Mouse (Mus musculus): ENCODE measurements at regions not wholly inside any gene's neighbourhood (a gene's known extent, or its start where the extent isn't known, plus 50 kb on each side); places are given as distances from the start of the nearest gene placed in this dataset.

DNA sequence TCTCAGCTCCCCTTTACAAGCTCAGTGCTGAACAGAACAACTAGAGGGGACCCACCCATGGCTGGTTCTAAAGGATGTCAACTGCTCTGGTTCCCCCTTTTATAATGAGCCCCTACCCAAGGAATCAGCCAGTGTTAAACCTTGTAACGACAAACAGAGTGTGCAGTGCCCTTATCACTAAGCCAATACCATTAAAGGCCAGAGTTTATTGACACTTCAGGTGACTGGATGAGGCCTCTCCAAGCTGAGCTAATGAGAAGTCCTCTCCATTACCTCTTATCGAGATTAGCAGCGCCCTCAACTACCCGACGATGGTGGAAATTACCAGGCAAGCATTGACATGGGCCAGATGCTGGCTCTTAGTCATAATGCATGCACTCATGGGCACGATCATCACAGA, 570.8 kb downstream of the Gm826 start:
- TF ChIP-seq CTCF (IDR thresholded peaks at IDR 0.05; ENCODE audit: control insufficient read depth, insufficient read depth, insufficient read length), result no peak
- TF ChIP-seq MAX (IDR thresholded peaks at IDR 0.05), result no peak
- TF ChIP-seq USF1 (IDR thresholded peaks at IDR 0.05; ENCODE audit: low read depth), result no peak
